Mouse (Mus musculus) CH12.LX (cell line): ENCODE measurements at regions not wholly inside any gene's neighbourhood (a gene's known extent, or its start where the extent isn't known, plus 50 kb on each side); places are given as distances from the start of the nearest gene placed in this dataset.
A peak's percentile ranks its signal among the peaks of the same experiment; 100 is the strongest.

Experiments
- DNase-seq: peaks from one replicate; pipeline ENCODE4 v3.0.0-alpha.2; 2013; ENCODE audit errors: extremely low read depth
- H3K27ac ChIP-seq: 2 replicates; pipeline ENCODE4 v1.5.1; 2012; ENCODE audit warnings: low read depth, mild to moderate bottlenecking, control low read depth, moderate library complexity; ENCODE audit not compliant: insufficient read depth
- H3K27me3 ChIP-seq: replicated peaks from 2 replicates; pipeline ENCODE3; 2012; ENCODE audit warnings: inconsistent platforms
- H3K36me3 ChIP-seq, 2 experiments: replicated peaks in 1 of 2; 2 replicates each; pipeline versions ENCODE3 to v1.6.1; 2012; ENCODE audit warnings: inconsistent platforms in 1 of 2, low read length in 1 of 2, mild to moderate bottlenecking in 1 of 2, mixed read lengths in 1 of 2, moderate library complexity in 1 of 2; ENCODE audit not compliant: control insufficient read depth in 1 of 2, insufficient read depth in 1 of 2
- H3K4me1 ChIP-seq, 2 experiments: 2 replicates each; pipeline ENCODE4 v1.6.1; 2012; ENCODE audit warnings: inconsistent platforms in 1 of 2, moderate library complexity in 1 of 2; ENCODE audit not compliant: insufficient read depth in 2 of 2, control insufficient read depth in 1 of 2
- H3K4me2 ChIP-seq: 2 replicates; pipeline ENCODE4 v1.6.1; 2012; ENCODE audit warnings: low read depth, mild to moderate bottlenecking, control low read depth; ENCODE audit not compliant: poor library complexity, insufficient read depth, severe bottlenecking
- H3K4me3 ChIP-seq, 3 experiments: fragments of 150-350 bp in 1 of 3; sonication (generic) in 1 of 3; replicated peaks in 1 of 3; 2 replicates each; pipeline versions ENCODE3 to v1.5.1; 2011 to 2012; ENCODE audit warnings: low read depth in 2 of 3, low read length in 2 of 3, mild to moderate bottlenecking in 2 of 3, moderate library complexity in 2 of 3, control low read depth in 1 of 3, improper control_type of control experiment in 1 of 3, inconsistent platforms in 1 of 3, mixed read lengths in 1 of 3; ENCODE audit not compliant: poor library complexity in 1 of 3
- H3K79me2 ChIP-seq: replicated peaks from 2 replicates; pipeline ENCODE4 v1.6.1; 2012; ENCODE audit warnings: mild to moderate bottlenecking, moderate library complexity; ENCODE audit not compliant: control insufficient read depth, poor library complexity, insufficient read depth, severe bottlenecking; ENCODE audit errors: extremely low read depth
- H3K9ac ChIP-seq: 2 replicates; pipeline ENCODE4 v1.6.1; 2012; ENCODE audit warnings: low read depth, mild to moderate bottlenecking, control low read depth, moderate library complexity; ENCODE audit not compliant: insufficient read depth
- H3K9me3 ChIP-seq: replicated peaks from 2 replicates; pipeline ENCODE3; 2012; ENCODE audit warnings: low read length, inconsistent platforms, mixed read lengths
- BHLHE40 ChIP-seq: IDR thresholded peaks from 2 replicates; pipeline ENCODE4 v1.6.1; 2011; ENCODE audit warnings: mild to moderate bottlenecking, low read depth, low read length, improper control_type of control experiment
- CHD1 ChIP-seq: IDR thresholded peaks from 2 replicates; pipeline ENCODE4 v1.6.1; 2012; ENCODE audit warnings: low read depth, low read length, improper control_type of control experiment, inconsistent platforms
- CHD2 ChIP-seq: IDR thresholded peaks from 2 replicates; pipeline ENCODE4 v1.6.1; 2011; ENCODE audit warnings: low read length, improper control_type of control experiment
- CTCF ChIP-seq, 2 experiments: IDR thresholded peaks in 1 of 2; conservative IDR thresholded peaks in 1 of 2; 2 replicates each; pipeline ENCODE4 v1.5.1; 2011 to 2012; ENCODE audit warnings: low read depth in 2 of 2, low read length in 2 of 2, improper control_type of control experiment in 1 of 2, inconsistent platforms in 1 of 2, mild to moderate bottlenecking in 1 of 2, moderate library complexity in 1 of 2
- ELF1 ChIP-seq: IDR thresholded peaks from 2 replicates; pipeline ENCODE4 v1.6.1; 2014; ENCODE audit warnings: low read depth, mild to moderate bottlenecking, inconsistent platforms, low read length, improper control_type of control experiment
- EP300 ChIP-seq: IDR thresholded peaks from 2 replicates; pipeline ENCODE4 v1.6.1; 2011; ENCODE audit warnings: low read length, improper control_type of control experiment
- ETS1 ChIP-seq: conservative IDR thresholded peaks from 2 replicates; pipeline ENCODE4 v1.6.1; 2012; ENCODE audit warnings: low read depth, mild to moderate bottlenecking, inconsistent platforms, low read length, improper control_type of control experiment, moderate library complexity
- HCFC1 ChIP-seq: IDR thresholded peaks from 2 replicates; pipeline ENCODE4 v1.6.1; 2012; ENCODE audit warnings: low read depth, mild to moderate bottlenecking, inconsistent platforms, low read length, improper control_type of control experiment
- IRF4 ChIP-seq: IDR thresholded peaks from 2 replicates; pipeline ENCODE4 v1.6.1; 2014; ENCODE audit warnings: low read depth, mild to moderate bottlenecking, inconsistent platforms, low read length, improper control_type of control experiment
- JUN ChIP-seq: IDR thresholded peaks from 2 replicates; pipeline ENCODE4 v1.6.1; 2011; ENCODE audit warnings: low read depth, mild to moderate bottlenecking, low read length, improper control_type of control experiment, moderate library complexity; ENCODE audit not compliant: insufficient read depth
- KAT2A ChIP-seq: IDR thresholded peaks from 2 replicates; pipeline ENCODE4 v1.6.1; 2012; ENCODE audit warnings: low read length, improper control_type of control experiment, inconsistent platforms; ENCODE audit not compliant: insufficient replicate concordance
- MAFK ChIP-seq: IDR thresholded peaks from 2 replicates; pipeline ENCODE4 v1.6.1; 2011; ENCODE audit warnings: low read length, improper control_type of control experiment; ENCODE audit not compliant: insufficient replicate concordance
- MAX ChIP-seq: IDR thresholded peaks from 2 replicates; pipeline ENCODE4 v1.6.1; 2011; ENCODE audit warnings: low read length, improper control_type of control experiment
- MAZ ChIP-seq: IDR thresholded peaks from 2 replicates; pipeline ENCODE4 v1.6.1; 2012; ENCODE audit warnings: low read depth, mild to moderate bottlenecking, inconsistent platforms, low read length, improper control_type of control experiment, moderate library complexity
- MEF2A ChIP-seq: IDR thresholded peaks from 2 replicates; pipeline ENCODE4 v1.6.1; 2014; ENCODE audit warnings: low read depth, mild to moderate bottlenecking, inconsistent platforms, low read length, improper control_type of control experiment, borderline replicate concordance
- MYC ChIP-seq: IDR thresholded peaks from 2 replicates; pipeline ENCODE4 v1.6.1; 2011; ENCODE audit warnings: low read depth, mild to moderate bottlenecking, improper control_type of control experiment, low read length
- PAX5 ChIP-seq: IDR thresholded peaks from 2 replicates; pipeline ENCODE4 v1.6.1; 2012; ENCODE audit warnings: low read length, inconsistent platforms, mixed read lengths
- POLR2A ChIP-seq: IDR thresholded peaks from 2 replicates; pipeline ENCODE4 v1.6.1; 2011; ENCODE audit warnings: low read depth, mild to moderate bottlenecking, improper control_type of control experiment, low read length
- POLR2AphosphoS2 ChIP-seq: IDR thresholded peaks from 2 replicates; pipeline ENCODE4 v1.6.1; 2011; ENCODE audit warnings: low read depth, low read length, improper control_type of control experiment
- RAD21 ChIP-seq: IDR thresholded peaks from 2 replicates; pipeline ENCODE4 v1.6.1; 2011; ENCODE audit warnings: low read depth, mild to moderate bottlenecking, low read length, improper control_type of control experiment, moderate library complexity
- RCOR1 ChIP-seq: conservative IDR thresholded peaks from 2 replicates; pipeline ENCODE4 v1.6.1; 2012; ENCODE audit warnings: low read depth, mild to moderate bottlenecking, inconsistent platforms, low read length, improper control_type of control experiment
- SIN3A ChIP-seq: IDR thresholded peaks from 2 replicates; pipeline ENCODE4 v1.6.1; 2012; ENCODE audit warnings: low read length, improper control_type of control experiment, inconsistent platforms
- SMC3 ChIP-seq: IDR thresholded peaks from 2 replicates; pipeline ENCODE4 v1.6.1; 2011; ENCODE audit warnings: low read depth, low read length, improper control_type of control experiment
- TBP ChIP-seq: conservative IDR thresholded peaks from 2 replicates; pipeline ENCODE4 v1.6.1; 2011; ENCODE audit warnings: low read depth, low read length, improper control_type of control experiment
- USF1 ChIP-seq: IDR thresholded peaks from 2 replicates; pipeline ENCODE4 v1.6.1; 2014; ENCODE audit warnings: low read depth, mild to moderate bottlenecking, inconsistent platforms, low read length, improper control_type of control experiment
- ZNF384 ChIP-seq: IDR thresholded peaks from 2 replicates; pipeline ENCODE4 v1.6.1; 2012; ENCODE audit warnings: low read depth, low read length, improper control_type of control experiment, inconsistent platforms
- dilution Hi-C: fragments of 300-500 bp; cut with MboI; formaldehyde crosslinking; loops from 2 replicates; pipeline ENCODE4 v1.14.3; 2020; ENCODE audit warnings: low sequenced_read_pairs; ENCODE audit not compliant: extremely low pct_unique_long_range_greater_than_20kb, extremely low pct_ligation_motif_present
- in situ Hi-C: fragments of 300-500 bp; cut with MboI; formaldehyde crosslinking; loops from 3 replicates; pipeline ENCODE4 v1.14.3; 2019; ENCODE audit warnings: low sequenced_read_pairs, low pct_ligation_motif_present, low pct_unique_long_range_greater_than_20kb, mixed read lengths

DNA sequence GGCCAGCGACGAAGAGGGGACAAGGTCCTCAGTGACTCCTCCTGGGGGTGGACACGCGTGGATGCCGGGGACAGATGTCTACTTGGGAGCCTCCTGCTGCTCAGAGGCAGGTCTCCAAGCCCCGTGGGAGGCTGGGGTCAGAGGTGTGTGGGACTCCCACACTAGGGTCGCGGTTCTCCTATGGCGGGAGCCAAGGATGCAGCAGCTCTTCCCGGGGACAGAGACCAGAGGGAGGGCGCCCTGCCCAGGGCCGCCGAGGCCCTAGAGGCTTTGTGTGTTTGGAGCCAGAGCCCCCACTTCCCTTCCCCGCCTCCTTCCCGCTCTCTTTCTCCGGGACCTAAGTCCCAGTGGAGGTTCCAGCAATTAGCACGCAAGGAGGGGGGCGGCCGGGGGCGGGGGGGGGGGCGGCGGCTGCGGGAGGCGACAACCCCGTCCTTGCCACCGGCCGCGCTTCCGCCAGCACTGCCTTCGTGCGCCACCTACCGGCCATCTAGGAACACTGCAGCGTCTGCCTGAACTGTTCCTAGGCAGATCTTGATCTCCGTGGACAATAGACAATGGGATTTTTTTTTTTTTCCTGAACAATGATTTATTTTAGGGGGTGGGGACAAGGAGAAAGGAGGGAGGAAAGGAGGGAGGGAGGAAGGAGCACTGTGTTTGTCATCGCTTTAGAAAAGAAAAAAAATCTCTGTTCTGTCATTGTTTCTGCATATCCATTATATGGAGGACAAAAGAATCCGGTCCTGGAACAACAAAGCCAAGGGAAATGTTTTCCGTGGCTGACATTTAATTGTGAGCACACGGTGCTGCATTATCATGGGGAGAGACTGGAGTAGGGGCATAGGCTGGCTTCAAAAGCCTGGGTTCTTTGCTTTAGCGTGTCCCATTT, 71.8 kb upstream of the Foxo1 start:
- TF ChIP-seq CHD2: no peak
- TF ChIP-seq BHLHE40: no peak
- TF ChIP-seq ELF1: no peak; the same call in 1 of the 2 replicates
- TF ChIP-seq TBP: no peak
- no peak for TF ChIP-seq MAFK
- TF ChIP-seq SMC3: peak; percentile 66
- TF ChIP-seq RAD21: peak; percentile 71
- no peak for TF ChIP-seq USF1
- TF ChIP-seq RCOR1: no peak
- no peak for TF ChIP-seq PAX5
- TF ChIP-seq MAZ: no peak; the same call in 1 of the 2 replicates
- peak; percentile 48 to 74 for TF ChIP-seq CTCF (conservative IDR thresholded peaks at IDR 0.05 in 1 of 2, IDR thresholded peaks at IDR 0.05 in 1 of 2; ENCODE audit: low read depth in 2 of 2, low read length in 2 of 2)
- no peak for TF ChIP-seq HCFC1
- TF ChIP-seq ZNF384: peak; percentile 54; the same call in 1 of the 2 replicates
- TF ChIP-seq MAX: no peak
- TF ChIP-seq SIN3A: 0 out of 2 replicates have a peak, but pooled peaks have one; percentile 27
- TF ChIP-seq KAT2A: no peak
- no peak for TF ChIP-seq ETS1
- DNase-seq: peak; percentile 67
- no peak overlapping the region for H3K27ac ChIP-seq
- H3K79me2 ChIP-seq: no peaks in the 10 kb centered on the region
- H3K4me2 ChIP-seq: peak overlapping the region; percentile 97
- peak overlapping the region in 2 of 3 experiments; percentile 45 to 48 for H3K4me3 ChIP-seq
- H3K9ac ChIP-seq: peak overlapping the region; percentile 67
- H3K36me3 ChIP-seq: no peaks in the 10 kb centered on the region
- dilution Hi-C loops: no loop called here
- H3K27me3 ChIP-seq: no peaks in the 10 kb centered on the region
- H3K9me3 ChIP-seq: no peaks in the 10 kb centered on the region
- in situ Hi-C loops: loop anchor here (5.0 kb wide), 1 partner anchor 494 kb away; no protein-coding TSS in a partner anchor
- H3K4me1 ChIP-seq: peaks cover 7 to 25% of the 10 kb centered on the region in 2 experiments

DNA sequence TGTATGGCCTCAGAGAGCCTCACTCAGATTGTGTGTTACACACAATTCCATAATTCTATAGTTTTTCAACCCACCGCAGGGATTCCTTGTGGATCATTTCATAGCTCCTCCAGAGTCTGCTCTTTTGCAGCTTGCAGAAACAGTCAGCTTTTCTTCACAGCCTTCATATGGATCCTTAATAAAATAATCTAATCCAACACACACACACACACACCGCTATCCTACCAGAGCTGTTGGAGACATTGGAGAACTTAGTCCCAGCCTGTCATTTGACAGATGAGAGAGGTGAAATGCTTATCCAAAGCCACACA, 71.2 kb upstream of the Foxo1 start:
- no peaks in the 10 kb centered on the region for H3K9me3 ChIP-seq
- H3K4me1 ChIP-seq: peaks cover 7 to 25% of the 10 kb centered on the region in 2 experiments
- DNase-seq: no peak
- H3K4me3 ChIP-seq: no peak overlapping the region
- H3K79me2 ChIP-seq: no peaks in the 10 kb centered on the region
- no peak overlapping the region for H3K9ac ChIP-seq
- dilution Hi-C loops (no loop called here), in situ Hi-C loops (loop anchor here (5.0 kb wide), 1 partner anchor 495 kb away; no protein-coding TSS in a partner anchor)
- peak overlapping the region; percentile 97; the same call in 1 of the 2 replicates for H3K4me2 ChIP-seq
- H3K27ac ChIP-seq: no peak overlapping the region
- no peaks in the 10 kb centered on the region for H3K36me3 ChIP-seq
- H3K27me3 ChIP-seq: no peaks in the 10 kb centered on the region
- no peak for TF ChIP-seq IRF4
- no peak for TF ChIP-seq EP300
- TF ChIP-seq CHD1: no peak
- TF ChIP-seq JUN: no peak
- no peak for TF ChIP-seq MYC
- TF ChIP-seq SIN3A: no peak
- no peak for TF ChIP-seq MAZ
- TF ChIP-seq USF1: no peak
- TF ChIP-seq SMC3: no peak
- TF ChIP-seq MEF2A: no peak
- TF ChIP-seq POLR2AphosphoS2: no peak
- TF ChIP-seq POLR2A: no peak
- TF ChIP-seq HCFC1: no peak
- TF ChIP-seq ZNF384: no peak
- no peak for TF ChIP-seq BHLHE40
